Mouse (Mus musculus) c-Kit-positive CD71-negative TER-119-negative erythroid progenitor cells, embryonic 14.5 days (primary cell): ENCODE results near the gene Fam131a.

Experiments used
- DNase-seq: peaks from one replicate; pipeline ENCODE4 v3.0.0-alpha.2; 2013; ENCODE audit warnings: low read depth

Fam131a gene

GRCm38 (mm10) chr16:20717181-20717977, 24.3 kb downstream of the Fam131a start, which contains the start of the genes Polr2h and Clcn2:
Polr2h (plus strand) TSS chr16:20717665.
Clcn2 (minus strand) TSS chr16:20717746.
- peak; percentile 94 for DNase-seq

GRCm38 (mm10) chr16:20717978-20718670, 25.1 kb downstream of the Fam131a start:
- no peak for DNase-seq

GRCm38 (mm10) chr16:20721808-20722207, 28.8 kb downstream of the Fam131a start:
- DNase-seq: no peak

GRCm38 (mm10) chr16:20722736-20723135, 29.7 kb downstream of the Fam131a start:
- no peak for DNase-seq

- DNase-seq: no peak
Measured at GRCm38 (mm10) chr16:20723247-20723646, 30.2 kb downstream of the Fam131a start.

- no peak for DNase-seq
Measured at GRCm38 (mm10) chr16:20724338-20724748, 31.3 kb downstream of the Fam131a start.

GRCm38 (mm10) chr16:20725321-20725720, 32.3 kb downstream of the Fam131a start:
- DNase-seq: no peak

GRCm38 (mm10) chr16:20725750-20726149, 32.7 kb downstream of the Fam131a start:
- DNase-seq: no peak

- no peak for DNase-seq
Measured at GRCm38 (mm10) chr16:20726384-20726783, 33.3 kb downstream of the Fam131a start.

GRCm38 (mm10) chr16:20730293-20730711, 37.3 kb downstream of the Fam131a start:
- no peak for DNase-seq

- DNase-seq: no peak
Measured at GRCm38 (mm10) chr16:20731688-20732087, 38.6 kb downstream of the Fam131a start.

GRCm38 (mm10) chr16:20732251-20732924, 39.3 kb downstream of the Fam131a start:
- no peak for DNase-seq

GRCm38 (mm10) chr16:20732925-20733730, 40.1 kb downstream of the Fam131a start, which contains the start of gene Chrd:
Chrd (plus strand) TSS chr16:20733127.
- no peak for DNase-seq

GRCm38 (mm10) chr16:20733731-20734730, 41.0 kb downstream of the Fam131a start, which contains the start of gene Thpo:
Thpo (minus strand) TSS chr16:20734511.
- DNase-seq: no peak

GRCm38 (mm10) chr16:20735651-20736050, 42.6 kb downstream of the Fam131a start:
- DNase-seq: no peak

- DNase-seq: no peak
Measured at GRCm38 (mm10) chr16:20736168-20736567, 43.1 kb downstream of the Fam131a start.

- no peak for DNase-seq
Measured at GRCm38 (mm10) chr16:20736823-20737222, 43.8 kb downstream of the Fam131a start.

GRCm38 (mm10) chr16:20739845-20740244, 46.8 kb downstream of the Fam131a start:
- DNase-seq: no peak

- no peak for DNase-seq
Measured at GRCm38 (mm10) chr16:20746641-20747040, 53.6 kb downstream of the Fam131a start.

GRCm38 (mm10) chr16:20750518-20750917, 57.5 kb downstream of the Fam131a start:
- DNase-seq: no peak
